Mouse (Mus musculus) kidney, adult 2 months (tissue): ENCODE results near the gene Naalad2. TPM values are rescaled to one million over a fixed set of nuclear protein-coding genes. Genes with fewer than 3 reads are reported as not detected.
A peak's percentile ranks its signal among the peaks of the same experiment; 100 is the strongest.
"Not testable (repeated sequence)": the region's sequence is repeated elsewhere in the genome, so short reads cannot be mapped to it uniquely, and the experiment has no call there.

Experiments
- DNase-seq: peaks from one replicate; pipeline ENCODE4 v3.0.0; 2021
- H3K27ac ChIP-seq: fragments of 200-500 bp; 2 replicates; pipeline ENCODE4 v1.5.1; 2012; ENCODE audit warnings: low read depth, low read length, control low read depth, inconsistent platforms; ENCODE audit not compliant: insufficient read depth
- H3K27me3 ChIP-seq: fragments of 200-500 bp; replicated peaks from 2 replicates; pipeline ENCODE4 v1.6.1; 2012; ENCODE audit warnings: mild to moderate bottlenecking, moderate library complexity, low read length, inconsistent platforms; ENCODE audit not compliant: control insufficient read depth, insufficient read depth
- H3K36me3 ChIP-seq: fragments of 200-500 bp; 2 replicates; pipeline ENCODE4 v1.6.1; 2012; ENCODE audit warnings: mild to moderate bottlenecking, moderate library complexity, low read length, inconsistent platforms; ENCODE audit not compliant: control insufficient read depth, insufficient read depth
- H3K4me1 ChIP-seq: fragments of 200-500 bp; 2 replicates; pipeline ENCODE4 v1.6.1; 2011; ENCODE audit warnings: low read length; ENCODE audit not compliant: control insufficient read depth, insufficient read depth
- H3K4me3 ChIP-seq: fragments of 200-500 bp; 2 replicates; pipeline ENCODE4 v1.5.1; 2011; ENCODE audit warnings: mild to moderate bottlenecking, low read depth, low read length, control low read depth; ENCODE audit not compliant: insufficient read depth
- CTCF ChIP-seq: fragments of 200-500 bp; conservative IDR thresholded peaks from 2 replicates; pipeline ENCODE4 v1.5.1; 2011; ENCODE audit warnings: low read depth, mild to moderate bottlenecking, control low read depth, low read length, moderate library complexity, mixed read lengths; ENCODE audit not compliant: insufficient read depth, insufficient read length
- POLR2A ChIP-seq: fragments of 200-500 bp; IDR thresholded peaks from one replicate; pipeline ENCODE4 v1.6.1; 2011; ENCODE audit warnings: low read depth, low read length, control low read depth
- WGBS: fragments of 180-500 bp; shearing (Covaris S2); methylation state at CpG from one replicate; pipeline ENCODE4 v1.1.7; 2018; 5-methylcytosine and 5-hydroxymethylcytosine counted together
- polyA plus RNA-seq: library from polyadenylated mRNA; depleted of rRNA; stranded (reverse); fragments of >200 nt; gene quantifications from 2 replicates; pipeline ENCODE4 v1.2.3, GENCODE M21; 2012; rRNA removed

Gene Naalad2
- polyA plus RNA-seq: 1.0 and 1.6 TPM in 2 replicates

GRCm38 (mm10) chr9:18402895-18403294 lies at the start of gene Naalad2:
Naalad2 (minus strand) TSS chr9:18402995.
- not testable (repeated sequence) for H3K27ac ChIP-seq, H3K4me1 ChIP-seq, H3K27me3 ChIP-seq, H3K4me3 ChIP-seq, H3K36me3 ChIP-seq, DNase-seq
- 74% methylated on average over 2 of the region's 2 CpGs for WGBS

GRCm38 (mm10) chr9:18431687-18432086 lies 28.9 kb upstream of the Naalad2 start:
- Histone ChIP-seq H3K4me1 (no peaks in the 10 kb centered on the region), H3K36me3 (no peaks in the 10 kb centered on the region), H3K27ac (no peak overlapping the region), H3K27me3 (no peaks in the 10 kb centered on the region), H3K4me3 (no peak overlapping the region)
- DNase-seq: no peak
- WGBS: 73% methylated on average over 10 of the region's 10 CpGs
- TF ChIP-seq CTCF (no peak), POLR2A (no peak)

DNA sequence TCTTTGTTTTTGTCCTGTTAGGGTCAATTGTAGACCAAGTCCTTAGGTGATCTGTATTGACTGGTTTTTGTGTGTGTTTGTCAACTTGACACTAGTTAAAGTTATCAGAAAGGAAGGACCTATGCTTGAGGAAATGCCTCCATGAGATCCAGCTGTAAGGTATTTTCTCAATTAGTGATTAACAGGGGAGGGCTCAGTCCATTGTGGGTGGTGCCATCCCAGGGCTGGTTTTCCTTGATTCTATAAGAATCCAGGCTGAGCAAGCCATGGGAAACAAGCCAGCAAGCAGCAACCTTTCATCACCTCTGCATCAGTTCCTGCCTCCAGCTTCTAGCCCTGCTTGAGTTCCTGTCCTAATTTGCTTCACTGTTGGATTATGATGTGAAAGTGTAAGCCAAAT lies 27.6 kb upstream of the Naalad2 start, which contains the start of gene Mbd3l2:
TSS of gene Mbd3l2 (plus strand) at position 301 of the 400 bp plus-strand sequence.
- no peaks in the 10 kb centered on the region for H3K36me3 ChIP-seq
- TF ChIP-seq POLR2A: no peak
- TF ChIP-seq CTCF: no peak
- H3K4me3 ChIP-seq: no peak within 1 kb of the TSS
- no peak within 1 kb of the TSS for H3K27ac ChIP-seq
- no peaks in the 10 kb centered on the region for H3K4me1 ChIP-seq
- H3K27me3 ChIP-seq: no peaks in the 10 kb centered on the region
- no peak for DNase-seq

DNA sequence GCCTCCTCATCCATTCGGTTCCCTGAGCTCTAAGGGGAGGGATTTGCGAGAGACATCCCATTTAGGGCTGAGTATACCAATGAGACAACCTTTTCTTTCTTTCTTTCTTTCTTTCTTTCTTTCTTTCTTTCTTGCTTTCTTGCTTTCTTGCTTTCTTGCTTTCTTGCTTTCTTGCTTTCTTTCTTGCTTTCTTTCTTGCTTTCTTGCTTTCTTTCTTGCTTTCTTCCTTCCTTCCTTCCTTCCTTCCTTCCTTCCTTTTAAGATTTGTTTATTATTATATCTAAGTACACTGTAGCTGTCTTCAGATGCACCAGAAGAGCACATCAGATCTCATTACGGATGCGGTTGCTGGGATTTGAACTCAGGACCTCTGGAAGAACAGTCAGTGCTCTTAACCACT lies 9.6 kb upstream of the Naalad2 start:
- WGBS: 86% methylated on average over 4 of the region's 4 CpGs
- not testable (repeated sequence) for H3K36me3 ChIP-seq, DNase-seq, H3K4me3 ChIP-seq, H3K4me1 ChIP-seq, H3K27ac ChIP-seq, H3K27me3 ChIP-seq

DNA sequence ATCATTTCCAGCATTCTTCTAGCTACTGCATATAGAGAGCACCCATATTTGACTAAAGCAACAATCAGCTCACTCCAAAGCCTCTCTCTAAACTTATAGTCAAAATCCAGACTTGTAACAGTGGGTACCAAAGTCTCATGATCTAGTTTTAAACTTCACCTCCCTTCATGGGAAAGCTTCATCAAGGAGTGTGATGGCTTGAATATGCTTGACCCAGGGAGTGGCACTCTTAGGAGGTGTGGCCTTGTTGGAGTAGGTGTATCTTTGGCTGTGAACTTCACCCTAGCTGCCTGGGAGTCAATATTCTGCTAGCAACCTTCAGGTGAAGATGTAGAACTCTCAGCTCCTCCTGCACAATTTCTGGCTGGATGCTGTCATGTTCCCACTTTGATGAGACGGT lies 1.3 kb upstream of the Naalad2 start, which contains the start of gene Ubtfl1:
TSS of gene Ubtfl1 (plus strand) at position 301 of the 400 bp plus-strand sequence.
- WGBS: 71% methylated on average over 1 of the region's 1 CpGs
- Histone ChIP-seq H3K27ac (no peak within 1 kb of the TSS), H3K36me3 (no peaks in the 10 kb centered on the region), H3K27me3 (no peaks in the 10 kb centered on the region), H3K4me1 (no peaks in the 10 kb centered on the region), H3K4me3 (no peak within 1 kb of the TSS)
- DNase-seq: no peak
- no peak for TF ChIP-seq CTCF
- TF ChIP-seq POLR2A: no peak

DNA sequence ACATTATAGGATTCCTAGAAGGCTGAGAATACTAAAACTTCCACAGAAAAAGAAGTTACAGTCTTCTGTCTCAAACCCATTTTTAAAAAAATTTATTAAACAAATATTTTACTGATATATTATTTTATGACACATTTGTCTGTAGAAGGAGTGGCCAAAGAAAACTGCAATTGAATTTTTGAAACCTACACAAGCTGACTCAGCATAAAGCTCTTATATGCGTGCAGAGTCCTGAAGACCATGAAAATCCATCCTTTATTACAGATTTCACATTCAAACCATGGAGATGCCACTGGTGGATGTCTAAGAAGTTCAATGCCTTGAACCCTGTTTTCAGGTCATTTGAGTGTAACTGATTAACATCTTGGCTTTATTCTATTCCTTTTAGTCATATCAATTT lies 3.2 kb downstream of the Naalad2 start:
- WGBS: 77% methylated on average over 1 of the region's 1 CpGs
- H3K4me1 ChIP-seq: no peaks in the 10 kb centered on the region
- H3K27ac ChIP-seq: no peak overlapping the region
- no peak for TF ChIP-seq CTCF
- TF ChIP-seq POLR2A: no peak
- H3K27me3 ChIP-seq: no peaks in the 10 kb centered on the region
- DNase-seq: no peak
- no peaks in the 10 kb centered on the region for H3K36me3 ChIP-seq
- H3K4me3 ChIP-seq: no peak overlapping the region

DNA sequence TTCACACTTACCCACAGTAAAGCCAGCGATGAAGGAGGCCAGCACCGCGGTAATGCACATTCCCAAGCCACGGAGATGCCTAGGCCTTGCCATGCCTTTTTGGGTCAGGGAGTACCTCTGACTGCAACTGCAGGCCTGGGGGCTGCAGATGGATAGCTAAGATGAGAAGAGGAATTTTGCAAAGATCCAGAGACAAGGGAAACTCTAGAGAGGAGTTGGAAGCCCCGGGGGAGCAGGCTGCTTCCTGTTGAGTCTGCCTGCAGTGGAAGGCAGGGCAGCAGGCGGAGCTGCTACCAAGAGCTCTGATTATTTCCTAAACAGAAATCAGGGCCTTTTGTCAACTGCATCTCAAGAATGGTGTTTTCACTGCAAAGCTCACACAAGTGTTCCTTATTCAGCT lies 17.0 kb downstream of the Naalad2 start:
- Histone ChIP-seq H3K27me3 (no peaks in the 10 kb centered on the region), H3K4me1 (no peaks in the 10 kb centered on the region), H3K27ac (no peak overlapping the region), H3K36me3 (no peaks in the 10 kb centered on the region), H3K4me3 (peak overlapping the region; percentile 45; the same call in 1 of the 2 replicates)
- DNase-seq: peak; percentile 1
- 35% methylated on average over 6 of the region's 6 CpGs for WGBS
- TF ChIP-seq CTCF: no peak
- TF ChIP-seq POLR2A: no peak

GRCm38 (mm10) chr9:18373026-18373425 lies 29.8 kb downstream of the Naalad2 start:
- WGBS: 65% methylated on average over 1 of the region's 1 CpGs
- not testable (repeated sequence) for H3K4me3 ChIP-seq, H3K27ac ChIP-seq, H3K36me3 ChIP-seq, H3K27me3 ChIP-seq, H3K4me1 ChIP-seq, DNase-seq
